Comparison of ENCODE assay signal across 10 mouse cellular contexts in the genomic region with DNA sequence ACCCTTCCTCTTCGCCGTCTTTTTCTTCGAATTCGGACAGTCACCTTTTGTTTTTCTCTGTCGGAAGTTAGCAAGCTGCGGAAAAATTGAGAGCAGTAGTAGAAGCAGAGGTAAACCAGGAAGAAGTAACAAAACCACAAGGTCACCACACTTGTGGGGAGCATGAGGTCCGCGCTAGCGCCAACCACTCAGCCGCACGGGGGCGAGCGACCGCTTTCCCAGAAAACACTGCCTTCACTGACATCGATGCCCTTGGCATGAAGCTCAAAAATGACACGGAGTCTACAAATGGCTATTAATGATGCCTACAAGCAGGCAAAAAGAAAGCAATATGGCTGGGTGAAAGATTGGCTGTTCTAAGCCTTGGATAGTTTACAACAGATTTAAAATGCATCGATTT. TPM values are rescaled to one million over a fixed set of nuclear protein-coding genes. Genes with fewer than 3 reads are reported as not detected.
A peak's percentile ranks its signal among the peaks of the same experiment; 100 is the strongest.
DNase-seq lines count a peak whose midpoint lies in the region; ATAC-seq lines count a peak whose summit lies in the region.
"Had no signal": no experiment of that assay in that cellular context is flagged by ENCODE, and none has a peak within 500 bp of the region (broad histone marks: within the 10 kb centered on the region; RNA-seq: fewer than 3 reads in every experiment).

A gene (minus strand): TSS at position 164 of the 400 bp plus-strand sequence.

- no peak within 1 kb of the TSS for H3K4me3 ChIP-seq in hindbrain, embryonic 12.5 days
- no peak within 1 kb of the TSS for H3K4me3 ChIP-seq in hindbrain, embryonic 14.5 days (replicated peaks; ENCODE audit: low read length)
- H3K4me3 ChIP-seq in limb, embryonic 10.5 days: peak within 1 kb of the TSS; percentile 91; the same call in 1 of the 2 replicates

- H3K4me2 ChIP-seq in hindbrain, embryonic 12.5 days (replicated peaks): peak within 1 kb of the TSS; percentile 77; the same call in 1 of the 2 replicates
- no peak within 1 kb of the TSS for H3K4me2 ChIP-seq in hindbrain, embryonic 14.5 days (replicated peaks)

- 96% methylated on average over 17 of the region's 17 CpGs for WGBS in hindbrain, embryonic 12.5 days
- WGBS in hindbrain, embryonic 14.5 days: 97% methylated on average over 17 of the region's 17 CpGs
- WGBS in limb, embryonic 10.5 days: 96% methylated on average over 17 of the region's 17 CpGs

- H3K9ac ChIP-seq in hindbrain, embryonic 12.5 days: no peak within 1 kb of the TSS
- H3K9ac ChIP-seq in hindbrain, embryonic 14.5 days: no peak within 1 kb of the TSS

- H3K27ac ChIP-seq in hindbrain, embryonic 12.5 days: no peak within 1 kb of the TSS
- H3K27ac ChIP-seq in hindbrain, embryonic 14.5 days: no peak within 1 kb of the TSS
- H3K27ac ChIP-seq in limb, embryonic 10.5 days: no peak within 1 kb of the TSS

- no peak for ATAC-seq in hindbrain, embryonic 12.5 days (ENCODE audit: low FRiP score)
- no peak for ATAC-seq in hindbrain, embryonic 14.5 days (ENCODE audit: low FRiP score)
- no peak for ATAC-seq in megakaryocyte-erythroid progenitor cell, adult 5-6 weeks (replicated peaks; ENCODE audit: low FRiP score, low TSS enrichment, poor library complexity, severe bottlenecking)

- H3K9me3 ChIP-seq in hindbrain, embryonic 12.5 days (replicated peaks): no peaks in the 10 kb centered on the region
- H3K9me3 ChIP-seq in hindbrain, embryonic 14.5 days (ENCODE audit: control insufficient read depth, low read length): no peaks in the 10 kb centered on the region
- H3K9me3 ChIP-seq in limb, embryonic 10.5 days (replicated peaks): no peaks in the 10 kb centered on the region

- DNase-seq in hindbrain, embryonic 14.5 days (ENCODE audit: low spot score): no peak
- DNase-seq in thymus, postnatal 14 days: peak; percentile 31
- DNase-seq in thymus, postnatal 10 days (ENCODE audit: low spot score in 2 of 2): no peak
- no peak for DNase-seq in limb, embryonic 10.5 days (ENCODE audit: low spot score)
- DNase-seq in testis, postnatal 10 days (ENCODE audit: low spot score): peak; percentile 62
- DNase-seq in embryo, embryonic 9.5 days (ENCODE audit: extremely low spot score): no peak
- DNase-seq: kidney, postnatal 14 days; left cerebral cortex, postnatal 4 days had no signal

- peaks cover 48% of the 10 kb centered on the region for H3K36me3 ChIP-seq in hindbrain, embryonic 12.5 days
- peaks cover 30% of the 10 kb centered on the region for H3K36me3 ChIP-seq in hindbrain, embryonic 14.5 days (replicated peaks; ENCODE audit: control insufficient read depth, insufficient read depth)
- H3K36me3 ChIP-seq in limb, embryonic 10.5 days: peaks cover 58% of the 10 kb centered on the region

- H3K4me1 ChIP-seq in hindbrain, embryonic 12.5 days: peaks cover 17% of the 10 kb centered on the region
- H3K4me1 ChIP-seq in hindbrain, embryonic 14.5 days (replicated peaks; ENCODE audit: control insufficient read depth, insufficient read depth, low read length): peaks cover 6% of the 10 kb centered on the region
- peaks cover 20% of the 10 kb centered on the region for H3K4me1 ChIP-seq in limb, embryonic 10.5 days

- H3K27me3 ChIP-seq in hindbrain, embryonic 12.5 days: no peaks in the 10 kb centered on the region
- H3K27me3 ChIP-seq in hindbrain, embryonic 14.5 days (ENCODE audit: control insufficient read depth, insufficient read depth, low read length): no peaks in the 10 kb centered on the region
- H3K27me3 ChIP-seq in limb, embryonic 10.5 days (ENCODE audit: low read depth, poor library complexity, severe bottlenecking): no peaks in the 10 kb centered on the region

RNA-seq across cellular contexts. Expression of the gene that starts here (rescaled TPM):
- polyA plus RNA-seq in hindbrain, embryonic 12.5 days (2016; fragmentation: Nextera tagmentation; extraction: Ambion mirVana): not detected in 2 replicates
- polyA plus RNA-seq in hindbrain, embryonic 14.5 days (2014; fragmentation: Nextera tagmentation; extraction: Ambion mirVana): not detected in 2 replicates
- 2.3 TPM in 1 of 2 replicates, not detected in the other for polyA plus RNA-seq in limb, embryonic 10.5 days (2016; fragmentation: Nextera tagmentation; extraction: Ambion mirVana)
- 4.1 TPM in 1 of 2 replicates, not detected in the other for total RNA-seq in megakaryocyte-erythroid progenitor cell, adult 5-6 weeks (2014; fragmentation: Nextera tagmentation)
- total RNA-seq in megakaryocyte-erythroid progenitor cell, adult 5-6 weeks (2017): not detected in 2 replicates
- total RNA-seq: left cerebral cortex, postnatal 4 days had no signal

Comparison
In these comparisons a context has a peak if more than half of its experiments do, and no peak if none do; other contexts are left out.
1. DNase-seq: peak in thymus, postnatal 14 days (single experiment) and testis, postnatal 10 days (single experiment); none in hindbrain, embryonic 14.5 days (single experiment), thymus, postnatal 10 days (0 of 2), limb, embryonic 10.5 days (single experiment) and embryo, embryonic 9.5 days (single experiment).